Mouse (Mus musculus): ENCODE data around the gene Rnpep.
A peak's percentile ranks its signal among the peaks of the same experiment; 100 is the strongest.

DNA sequence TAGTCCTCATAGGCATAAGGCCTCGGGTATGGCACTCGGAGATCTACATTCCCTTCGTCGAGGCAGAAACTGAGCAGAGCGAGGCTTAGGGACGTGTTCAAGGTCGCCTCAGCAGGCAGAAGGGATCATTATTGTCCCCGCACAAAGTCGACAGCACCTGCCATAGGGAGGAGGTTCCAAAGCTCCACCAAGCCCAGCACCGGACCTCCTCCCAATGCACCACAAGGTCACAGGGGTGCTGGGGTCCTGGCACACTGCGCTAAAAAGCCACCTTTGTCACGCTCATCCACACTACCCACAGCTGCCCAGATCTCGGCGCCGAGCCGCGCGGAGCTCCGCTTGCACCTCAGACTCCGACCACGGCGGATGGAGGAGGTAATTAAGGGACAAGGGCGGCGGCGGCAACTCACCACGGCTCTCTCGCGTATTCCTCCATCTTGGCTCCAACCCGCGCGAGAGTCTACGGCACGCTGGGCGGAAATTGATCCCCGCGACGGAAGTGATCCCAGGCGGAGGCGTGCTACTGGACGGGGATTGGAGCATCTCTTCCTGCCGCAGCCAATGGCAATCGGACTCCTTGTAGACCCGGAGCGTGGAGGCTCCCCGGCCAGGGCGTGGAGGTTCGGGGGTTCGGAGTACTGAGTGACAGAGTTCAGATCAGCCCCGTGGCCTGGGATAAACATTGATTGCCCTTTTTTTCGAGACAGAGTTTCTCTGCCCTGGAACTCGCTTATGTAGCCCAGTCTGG is 29.6 kb upstream of the Rnpep start, which contains the start of gene Timm17a:
- TF ChIP-seq CTCF (IDR thresholded peaks at IDR 0.05; ENCODE audit: borderline replicate concordance, insufficient read depth, low read depth, low read length) (no peak), POLR2A (IDR thresholded peaks at IDR 0.05; ENCODE audit: borderline replicate concordance, insufficient read depth, low read length) (peak; percentile 72)
